In genomic region chr13:100001790-100002196, GRCm38 (mm10) we compare ENCODE assay signal across 8 mouse cellular contexts. TPM values are rescaled to one million over a fixed set of nuclear protein-coding genes. Genes with fewer than 3 reads are reported as not detected.
DNase-seq lines count a peak whose midpoint lies in the region; ATAC-seq lines count a peak whose summit lies in the region.

No protein-coding gene starts in this region.

- peak; percentile 71 for DNase-seq in T-cell, adult 2 months (ENCODE audit: low spot score)
- DNase-seq in cerebellum, postnatal 25 days, result peak; percentile 87 to 92
- DNase-seq in gastrocnemius, adult 18-20 months (ENCODE audit: low spot score), result peak; percentile 89
- DNase-seq in left cerebral cortex, adult 8-10 months (ENCODE audit: low spot score in 2 of 2), result peak; percentile 71 to 72
- DNase-seq in right cerebral cortex, postnatal 25 days, result peak; percentile 70
- DNase-seq in urinary bladder, postnatal 36 days (ENCODE audit: low spot score in 2 of 2), result peak; percentile 70 to 85

- ATAC-seq in inflammation-experienced regulatory T-cells, adult 6 months, result peak; percentile 98
- ATAC-seq in megakaryocyte-erythroid progenitor cell, adult 5-6 weeks (replicated peaks; ENCODE audit: low FRiP score, low TSS enrichment, poor library complexity, severe bottlenecking), result peak; percentile 99

RNA-seq across cellular contexts. Expression of gene Mccc2, which starts 13.6 kb away (rescaled TPM):
- 10 to 100 TPM; 29.2 to 33.6 TPM for total RNA-seq in gastrocnemius, adult 18-20 months (2021)
- 10 to 100 TPM; 10.1 to 16.4 (median 13.5) TPM for polyA plus RNA-seq in inflammation-experienced regulatory T-cells, adult 6 months (2017; shearing (Covaris generic))
- 10 to 100 TPM; 26.6 to 30.7 (median 29.1) TPM for total RNA-seq in left cerebral cortex, adult 8-10 months (2022)
- total RNA-seq in megakaryocyte-erythroid progenitor cell, adult 5-6 weeks (2014; fragmentation: Nextera tagmentation), result 22.9 and 25.3 TPM in 2 replicates
- total RNA-seq in megakaryocyte-erythroid progenitor cell, adult 5-6 weeks (2017), result 27.6 and 31.6 TPM in 2 replicates

Comparison
In these comparisons a context has a peak if more than half of its experiments do, and no peak if none do; other contexts are left out.
1. Peak in every context shown above with its lines: DNase-seq and ATAC-seq.